Mouse (Mus musculus) forebrain, embryonic 11.5 days (tissue): ENCODE measurements at regions not wholly inside any gene's neighbourhood (a gene's known extent, or its start where the extent isn't known, plus 50 kb on each side); places are given as distances from the start of the nearest gene placed in this dataset.

Experiments
- ATAC-seq: fragments of 200-750 bp; cut with Nextera tagmentation; replicated peaks from 2 replicates; pipeline ENCODE4 v1.8.0; 2017; ENCODE audit warnings: moderate TSS enrichment; ENCODE audit not compliant: low FRiP score
- DNase-seq: peaks from one replicate; pipeline ENCODE4 v3.0.0-alpha.2; 2017; ENCODE audit warnings: low spot score
- H3K27ac ChIP-seq: fragments of 300-500 bp; sonication (generic); 2 replicates; pipeline ENCODE4 v1.5.1; 2014; ENCODE audit warnings: low read depth, low read length
- H3K27me3 ChIP-seq: fragments of 300-500 bp; sonication (generic); 2 replicates; pipeline ENCODE4 v1.6.1; 2014; ENCODE audit warnings: mild to moderate bottlenecking, low read length, mixed read lengths; ENCODE audit not compliant: control insufficient read depth, insufficient read depth
- H3K36me3 ChIP-seq: fragments of 300-500 bp; sonication (generic); 2 replicates; pipeline ENCODE4 v1.6.1; 2014; ENCODE audit warnings: mild to moderate bottlenecking, low read length, moderate library complexity, mixed read lengths; ENCODE audit not compliant: control insufficient read depth, insufficient read depth
- H3K4me1 ChIP-seq: fragments of 300-500 bp; sonication (generic); replicated peaks from 2 replicates; pipeline ENCODE4 v1.6.1; 2014; ENCODE audit warnings: low read length, mixed read lengths; ENCODE audit not compliant: control insufficient read depth, insufficient read depth
- H3K4me2 ChIP-seq: fragments of 300-500 bp; sonication (generic); 2 replicates; pipeline ENCODE4 v1.6.1; 2014; ENCODE audit warnings: low read depth, mild to moderate bottlenecking, low read length, moderate library complexity, mixed read lengths; ENCODE audit not compliant: severe bottlenecking
- H3K4me3 ChIP-seq: fragments of 300-500 bp; sonication (generic); 2 replicates; pipeline ENCODE4 v1.5.1; 2014; ENCODE audit warnings: low read depth, low read length
- H3K9ac ChIP-seq: fragments of 300-500 bp; sonication (generic); 2 replicates; pipeline ENCODE4 v1.6.1; 2014; ENCODE audit warnings: low read length
- H3K9me3 ChIP-seq: fragments of 300-500 bp; sonication (generic); 2 replicates; pipeline ENCODE4 v1.6.1; 2016; ENCODE audit warnings: low read length, mixed read lengths; ENCODE audit not compliant: control insufficient read depth
- WGBS: fragments of 180-500 bp; shearing (Covaris S2); extraction: QIAGEN DNeasy Blood & Tissue Kit; methylation state at CpG from one replicate; pipeline ENCODE4 v1.1.7; 2014; 5-methylcytosine and 5-hydroxymethylcytosine counted together

DNA sequence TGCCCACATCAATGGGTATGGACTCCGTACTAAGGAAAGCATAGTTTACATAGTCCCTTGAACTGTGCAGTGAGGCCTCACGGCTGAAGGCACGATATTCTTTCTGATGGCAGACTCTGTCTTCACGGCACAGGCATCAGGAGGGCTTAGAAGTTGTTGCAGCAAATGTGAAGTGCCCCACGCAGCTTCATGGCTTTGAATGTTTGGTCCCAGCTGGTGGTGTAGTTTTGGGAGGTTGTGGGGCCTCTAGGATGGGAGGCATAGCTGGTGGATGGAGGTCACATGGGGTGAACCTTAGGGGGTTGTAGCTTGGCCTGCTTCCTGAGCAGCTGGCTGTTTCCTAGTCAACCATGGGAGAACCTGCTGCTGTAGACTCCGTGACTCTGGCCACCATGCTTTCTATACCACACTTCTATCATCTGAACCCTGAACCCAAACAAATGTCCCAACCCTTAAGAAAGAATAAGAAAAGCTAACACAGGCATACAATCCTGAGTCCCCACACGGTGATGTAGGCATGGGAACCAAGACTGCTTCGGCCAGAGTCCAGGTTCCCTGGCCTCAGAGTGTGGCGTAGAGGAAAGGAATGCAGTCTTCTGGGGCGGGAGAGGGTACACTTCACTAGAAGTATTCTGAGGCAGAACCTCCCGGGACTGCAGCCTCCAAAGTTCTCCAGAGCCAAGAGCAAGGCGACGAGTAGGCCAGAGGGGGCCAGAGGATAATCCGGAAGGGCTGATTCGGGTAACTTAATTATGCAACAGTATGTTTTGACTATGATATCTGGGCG lies 59.2 kb upstream of the Cnih3 start:
- no peak for DNase-seq
- no peak for ATAC-seq
- Histone ChIP-seq H3K9me3 (no peaks in the 10 kb centered on the region), H3K4me3 (no peak overlapping the region), H3K4me2 (no peak overlapping the region), H3K4me1 (no peaks in the 10 kb centered on the region), H3K9ac (no peak overlapping the region), H3K36me3 (no peaks in the 10 kb centered on the region), H3K27ac (no peak overlapping the region), H3K27me3 (no peaks in the 10 kb centered on the region)
- 88% methylated on average over 16 of the region's 16 CpGs for WGBS

DNA sequence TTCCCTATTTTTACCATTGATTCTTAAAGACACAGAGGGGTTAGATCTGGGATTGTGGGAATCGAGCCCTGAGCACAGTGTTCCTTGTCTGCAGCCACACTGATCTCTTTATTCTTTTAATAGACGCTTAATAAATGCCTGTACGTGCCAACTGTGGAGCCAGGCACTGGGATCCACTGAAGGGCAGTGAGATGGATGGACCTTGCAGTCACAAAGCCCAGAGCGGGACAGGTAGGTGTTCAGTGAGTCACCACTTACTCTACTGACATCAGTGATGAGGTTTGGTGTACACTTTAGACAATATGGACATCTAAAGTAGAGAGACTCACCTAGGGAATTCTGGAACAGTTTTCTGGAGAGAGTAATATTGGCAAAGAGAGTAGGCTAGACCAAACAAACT lies 56.8 kb upstream of the Cnih3 start:
- Histone ChIP-seq H3K9me3 (no peaks in the 10 kb centered on the region), H3K4me3 (no peak overlapping the region), H3K9ac (no peak overlapping the region), H3K27me3 (no peaks in the 10 kb centered on the region), H3K36me3 (no peaks in the 10 kb centered on the region), H3K4me2 (no peak overlapping the region), H3K4me1 (no peaks in the 10 kb centered on the region), H3K27ac (no peak overlapping the region)
- no peak for DNase-seq
- ATAC-seq: no peak
- 91% methylated on average over 4 of the region's 4 CpGs for WGBS

- Histone ChIP-seq H3K27me3 (no peaks in the 10 kb centered on the region), H3K36me3 (no peaks in the 10 kb centered on the region), H3K4me1 (no peaks in the 10 kb centered on the region), H3K27ac (no peak overlapping the region), H3K4me3 (no peak overlapping the region), H3K9me3 (no peaks in the 10 kb centered on the region), H3K4me2 (no peak overlapping the region), H3K9ac (no peak overlapping the region)
- WGBS: 84% methylated on average over 5 of the region's 5 CpGs
- ATAC-seq: no peak
- no peak for DNase-seq
Measured at GRCm38 (mm10) chr1:181298063-181298462, 54.4 kb upstream of the Cnih3 start.

- H3K9me3 ChIP-seq: no peaks in the 10 kb centered on the region
- 92% methylated on average over 14 of the region's 14 CpGs for WGBS
- no peak overlapping the region for H3K4me3 ChIP-seq
- H3K4me1 ChIP-seq: no peaks in the 10 kb centered on the region
- ATAC-seq: no peak
- no peak overlapping the region for H3K27ac ChIP-seq
- H3K9ac ChIP-seq: no peak overlapping the region
- no peaks in the 10 kb centered on the region for H3K27me3 ChIP-seq
- no peaks in the 10 kb centered on the region for H3K36me3 ChIP-seq
- DNase-seq: no peak
- no peak overlapping the region for H3K4me2 ChIP-seq
Measured at GRCm38 (mm10) chr1:181299075-181299665, 53.3 kb upstream of the Cnih3 start.

DNA sequence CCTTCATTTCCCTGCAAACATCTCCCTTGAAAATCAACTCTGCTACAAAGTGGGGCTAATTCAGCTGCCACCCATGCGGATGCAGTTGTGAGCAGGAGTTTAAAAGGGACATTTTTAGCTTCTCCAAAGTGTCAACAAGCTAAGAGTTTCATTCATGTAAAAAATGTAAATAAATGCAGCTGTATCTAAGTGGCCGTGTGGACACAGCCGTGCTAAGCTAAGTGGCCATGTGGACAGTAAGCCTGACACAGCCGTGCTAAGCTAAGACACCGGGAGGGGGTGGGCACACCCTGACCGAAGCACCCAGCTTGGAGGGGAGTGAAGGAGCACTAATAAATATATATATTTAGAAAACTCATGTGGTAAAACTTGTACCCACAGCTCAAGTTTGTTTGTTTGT lies 52.6 kb upstream of the Cnih3 start:
- H3K36me3 ChIP-seq: no peaks in the 10 kb centered on the region
- no peak overlapping the region for H3K9ac ChIP-seq
- no peak overlapping the region for H3K27ac ChIP-seq
- H3K4me1 ChIP-seq: no peaks in the 10 kb centered on the region
- 91% methylated on average over 6 of the region's 6 CpGs for WGBS
- H3K4me2 ChIP-seq: no peak overlapping the region
- no peaks in the 10 kb centered on the region for H3K27me3 ChIP-seq
- DNase-seq (no peak), ATAC-seq (no peak)
- H3K4me3 ChIP-seq: no peak overlapping the region
- H3K9me3 ChIP-seq: no peaks in the 10 kb centered on the region

- H3K27ac ChIP-seq: no peak overlapping the region
- H3K4me2 ChIP-seq: no peak overlapping the region
- H3K4me3 ChIP-seq: no peak overlapping the region
- ATAC-seq: no peak
- 94% methylated on average over 17 of the region's 17 CpGs for WGBS
- no peaks in the 10 kb centered on the region for H3K27me3 ChIP-seq
- no peaks in the 10 kb centered on the region for H3K36me3 ChIP-seq
- H3K4me1 ChIP-seq: no peaks in the 10 kb centered on the region
- H3K9me3 ChIP-seq: no peaks in the 10 kb centered on the region
- no peak for DNase-seq
- H3K9ac ChIP-seq: no peak overlapping the region
Measured at GRCm38 (mm10) chr1:181302151-181302550, 50.3 kb upstream of the Cnih3 start.
